Mouse (Mus musculus) heart, adult 2 months (tissue): ENCODE measurements around the gene Slc24a1. TPM values are rescaled to one million over a fixed set of nuclear protein-coding genes. Genes with fewer than 3 reads are reported as not detected.

Source experiments
- DNase-seq, 2 experiments: peaks; one replicate each; pipeline ENCODE4 v3.0.0; 2021
- H3K27ac ChIP-seq: fragments of 200-600 bp; 2 replicates; pipeline ENCODE4 v1.8.1; 2022
- H3K27me3 ChIP-seq: fragments of 200-500 bp; 2 replicates; pipeline ENCODE4 v1.6.1; 2012; ENCODE audit warnings: mild to moderate bottlenecking, low read length, inconsistent platforms, mixed read lengths; ENCODE audit not compliant: control insufficient read depth, insufficient read depth
- H3K36me3 ChIP-seq: fragments of 200-500 bp; 2 replicates; pipeline ENCODE4 v1.6.1; 2012; ENCODE audit warnings: low read length, inconsistent platforms; ENCODE audit not compliant: control insufficient read depth, insufficient read depth
- H3K4me1 ChIP-seq: fragments of 200-500 bp; 2 replicates; pipeline ENCODE4 v1.6.1; 2011; ENCODE audit warnings: low read length; ENCODE audit not compliant: control insufficient read depth, insufficient read depth
- H3K4me3 ChIP-seq: fragments of 200-600 bp; 2 replicates; pipeline ENCODE4 v1.8.1; 2022
- H3K79me2 ChIP-seq: fragments of 200-500 bp; replicated peaks from 2 replicates; pipeline ENCODE4 v1.6.1; 2012; ENCODE audit warnings: mild to moderate bottlenecking, inconsistent platforms, low read length, moderate library complexity, mixed read lengths; ENCODE audit not compliant: control insufficient read depth, insufficient read depth
- H3K9ac ChIP-seq: fragments of 200-500 bp; 2 replicates; pipeline ENCODE4 v1.6.1; 2012; ENCODE audit warnings: low read depth, mild to moderate bottlenecking, control low read depth, inconsistent platforms, low read length, mixed read lengths
- CTCF ChIP-seq: fragments of 200-600 bp; IDR thresholded peaks from 2 replicates; pipeline ENCODE4 v1.8.1; 2022; ENCODE audit warnings: antibody characterized with exemption, mild to moderate bottlenecking, moderate library complexity
- EP300 ChIP-seq: fragments of 200-500 bp; IDR thresholded peaks from 2 replicates; pipeline ENCODE4 v1.6.1; 2011; ENCODE audit warnings: low read depth, low read length, control low read depth; ENCODE audit not compliant: insufficient read depth
- POLR2A ChIP-seq: fragments of 200-500 bp; IDR thresholded peaks from 2 replicates; pipeline ENCODE4 v1.6.1; 2011; ENCODE audit warnings: mild to moderate bottlenecking, low read depth, low read length, control low read depth; ENCODE audit not compliant: insufficient read depth
- WGBS: fragments of 180-500 bp; shearing (Covaris S2); methylation state at CpG from one replicate; pipeline ENCODE4 v1.1.7; 2018; 5-methylcytosine and 5-hydroxymethylcytosine counted together
- intact Hi-C: fragments of 180-260 bp; cut with DNase I; formaldehyde crosslinking; loops from one replicate; pipeline ENCODE4 v1.15.1; 2025
- polyA plus RNA-seq: library from polyadenylated mRNA; depleted of rRNA; stranded (reverse); fragments of >200 nt; gene quantifications from 2 replicates; pipeline ENCODE4 v1.2.3, GENCODE M21; 2012
- total RNA-seq, 2 experiments: library from RNA; stranded (reverse); gene quantifications; 2 replicates each; pipeline ENCODE4 v1.2.3; 2021

Gene Slc24a1
- total and polyA plus RNA-seq, 3 experiments = 0.02 to 0.10 (median 0.05) TPM

GRCm38 (mm10) chr9:64936508-64936907 is 14.9 kb downstream of the Slc24a1 start:
- DNase-seq = peak; percentile 46 to 58
- no peaks in the 10 kb centered on the region for H3K36me3 ChIP-seq
- no peaks in the 10 kb centered on the region for H3K79me2 ChIP-seq
- no peak overlapping the region for H3K9ac ChIP-seq
- H3K27me3 ChIP-seq = no peaks in the 10 kb centered on the region
- no peak overlapping the region for H3K4me3 ChIP-seq
- H3K4me1 ChIP-seq = peaks cover 14% of the 10 kb centered on the region
- 10% methylated on average over 6 of the region's 6 CpGs for WGBS
- no peak for TF ChIP-seq POLR2A
- peak; percentile 96 for TF ChIP-seq CTCF
- peak; percentile 58; the same call in 1 of the 2 replicates for TF ChIP-seq EP300
- H3K27ac ChIP-seq = no peak overlapping the region
- intact Hi-C loops = loop anchor here (1.0 kb wide), 2 partner anchors 33 to 157 kb away; no protein-coding TSS in a partner anchor

GRCm38 (mm10) chr9:64934015-64934754 is 17.2 kb downstream of the Slc24a1 start:
- Histone ChIP-seq H3K27me3 (no peaks in the 10 kb centered on the region), H3K4me1 (peaks cover 22% of the 10 kb centered on the region), H3K36me3 (no peaks in the 10 kb centered on the region), H3K27ac (peak overlapping the region; percentile 60), H3K79me2 (no peaks in the 10 kb centered on the region), H3K4me3 (no peak overlapping the region), H3K9ac (no peak overlapping the region)
- 18% methylated on average over 15 of the region's 15 CpGs for WGBS
- intact Hi-C loops = no loop called here
- peak; percentile 71 to 81 for DNase-seq
- TF ChIP-seq EP300 (peak; percentile 62), CTCF (no peak), POLR2A (no peak)

GRCm38 (mm10) chr9:64931751-64932610 is 19.4 kb downstream of the Slc24a1 start:
- H3K79me2 ChIP-seq = no peaks in the 10 kb centered on the region
- intact Hi-C loops = no loop called here
- H3K4me3 ChIP-seq = no peak overlapping the region
- peaks cover 22% of the 10 kb centered on the region for H3K4me1 ChIP-seq
- no peaks in the 10 kb centered on the region for H3K27me3 ChIP-seq
- no peaks in the 10 kb centered on the region for H3K36me3 ChIP-seq
- peak in 1 of 2 experiments; percentile 45 for DNase-seq
- H3K27ac ChIP-seq = peak overlapping the region; percentile 61
- 15% methylated on average over 7 of the region's 7 CpGs for WGBS
- no peak overlapping the region for H3K9ac ChIP-seq
- TF ChIP-seq POLR2A (no peak), EP300 (no peak), CTCF (no peak)

GRCm38 (mm10) chr9:64930256-64930655 is 21.2 kb downstream of the Slc24a1 start:
- DNase-seq = peak in 1 of 2 experiments; percentile 21
- Histone ChIP-seq H3K36me3 (no peaks in the 10 kb centered on the region), H3K27me3 (no peaks in the 10 kb centered on the region), H3K9ac (no peak overlapping the region), H3K27ac (no peak overlapping the region; the same call in 1 of the 2 replicates), H3K4me3 (no peak overlapping the region), H3K4me1 (peaks cover 28% of the 10 kb centered on the region), H3K79me2 (no peaks in the 10 kb centered on the region)
- intact Hi-C loops = no loop called here
- 52% methylated on average over 4 of the region's 4 CpGs for WGBS
- peak; percentile 71; the same call in 1 of the 2 replicates for TF ChIP-seq EP300
- no peak for TF ChIP-seq CTCF
- TF ChIP-seq POLR2A = no peak

GRCm38 (mm10) chr9:64926201-64926991 is 25.0 kb downstream of the Slc24a1 start:
- Histone ChIP-seq H3K27me3 (no peaks in the 10 kb centered on the region), H3K9ac (no peak overlapping the region), H3K4me1 (peaks cover 14% of the 10 kb centered on the region), H3K4me3 (no peak overlapping the region), H3K27ac (peak overlapping the region; percentile 23; the same call in 1 of the 2 replicates), H3K36me3 (no peaks in the 10 kb centered on the region), H3K79me2 (no peaks in the 10 kb centered on the region)
- peak; percentile 88 for TF ChIP-seq EP300
- TF ChIP-seq CTCF = no peak
- intact Hi-C loops = no loop called here
- WGBS = 30% methylated on average over 8 of the region's 8 CpGs
- DNase-seq = peak; percentile 58 to 68
